Mouse (Mus musculus) gastrocnemius, postnatal 14 days (tissue): ENCODE data around the gene 2510009E07Rik. TPM values are rescaled to one million over a fixed set of nuclear protein-coding genes. Genes with fewer than 3 reads are reported as not detected.

ENCODE experiments used
- DNase-seq: peaks from one replicate; pipeline ENCODE4 v3.0.0; 2021; ENCODE audit warnings: mixed read lengths
- intact Hi-C: fragments of 180-260 bp; cut with DNase I; formaldehyde crosslinking; loops from one replicate; pipeline ENCODE4 v1.15.1; 2025; ENCODE audit warnings: low total_unique reads
- total RNA-seq, 2 experiments: library from RNA; stranded (reverse); gene quantifications; 2 replicates each; pipeline ENCODE4 v1.2.3; 2021

Gene 2510009E07Rik
- total RNA-seq, 2 experiments from 2014 or later: 20.8 to 21.0 TPM

- peak; percentile 34 for DNase-seq
- intact Hi-C loops: no loop called here
Observed at GRCm38 (mm10) chr16:21642906-21643305, 51.6 kb downstream of the 2510009E07Rik start.

- intact Hi-C loops: no loop called here
- DNase-seq: no peak
Observed at GRCm38 (mm10) chr16:21641944-21642343, 52.5 kb downstream of the 2510009E07Rik start.

GRCm38 (mm10) chr16:21640766-21641499 is 53.5 kb downstream of the 2510009E07Rik start:
- intact Hi-C loops: no loop called here
- no peak for DNase-seq

GRCm38 (mm10) chr16:21637201-21637819 is 57.2 kb downstream of the 2510009E07Rik start:
- intact Hi-C loops: no loop called here
- DNase-seq: no peak

- intact Hi-C loops: no loop called here
- no peak for DNase-seq
Observed at GRCm38 (mm10) chr16:21636156-21636853, 58.2 kb downstream of the 2510009E07Rik start.

- no peak for DNase-seq
- intact Hi-C loops: no loop called here
Observed at GRCm38 (mm10) chr16:21634460-21634859, 60.0 kb downstream of the 2510009E07Rik start.

- intact Hi-C loops: no loop called here
- DNase-seq: no peak
Observed at GRCm38 (mm10) chr16:21631815-21632222, 62.6 kb downstream of the 2510009E07Rik start.

- DNase-seq: no peak
- intact Hi-C loops: no loop called here
Observed at GRCm38 (mm10) chr16:21630614-21631013, 63.9 kb downstream of the 2510009E07Rik start.

- intact Hi-C loops: no loop called here
Observed at GRCm38 (mm10) chr16:21628061-21628591, 66.3 kb downstream of the 2510009E07Rik start.

GRCm38 (mm10) chr16:21627248-21627647 is 67.2 kb downstream of the 2510009E07Rik start:
- no peak for DNase-seq
- intact Hi-C loops: no loop called here

More at GRCm38 (mm10) chr16:21628061-21628591, 66.3 kb downstream of the 2510009E07Rik start:
- DNase-seq: no peak

- intact Hi-C loops: no loop called here
- no peak for DNase-seq
Observed at GRCm38 (mm10) chr16:21625784-21626634, 68.5 kb downstream of the 2510009E07Rik start.

GRCm38 (mm10) chr16:21620630-21621029 is 73.8 kb downstream of the 2510009E07Rik start:
- intact Hi-C loops: no loop called here
- DNase-seq: no peak

- DNase-seq: peak; percentile 30
- intact Hi-C loops: loop anchor here (5.0 kb wide), 1 partner anchor 111 kb away; no protein-coding TSS in a partner anchor
Observed at GRCm38 (mm10) chr16:21615802-21616201, 78.7 kb downstream of the 2510009E07Rik start.

GRCm38 (mm10) chr16:21610473-21610872 is 84.0 kb downstream of the 2510009E07Rik start:
- intact Hi-C loops: no loop called here
- no peak for DNase-seq

GRCm38 (mm10) chr16:21608176-21608865 is 86.1 kb downstream of the 2510009E07Rik start:
- no peak for DNase-seq
- intact Hi-C loops: no loop called here

- intact Hi-C loops: no loop called here
- DNase-seq: no peak
Observed at GRCm38 (mm10) chr16:21607651-21608040, 86.8 kb downstream of the 2510009E07Rik start.

- DNase-seq: no peak
- intact Hi-C loops: no loop called here
Observed at GRCm38 (mm10) chr16:21607021-21607650, 87.3 kb downstream of the 2510009E07Rik start.
